Mouse (Mus musculus) intestine, postnatal 0 days (tissue): Measurements from ENCODE around the gene Becn1. TPM values are rescaled to one million over a fixed set of nuclear protein-coding genes. Genes with fewer than 3 reads are reported as not detected.
A peak's percentile ranks its signal among the peaks of the same experiment; 100 is the strongest.

Source experiments
- ATAC-seq: fragments of 200-750 bp; cut with Nextera tagmentation; 2 replicates; pipeline ENCODE4 v1.8.0; 2017; ENCODE audit warnings: mild to moderate bottlenecking, moderate TSS enrichment, moderate library complexity
- H3K27ac ChIP-seq: fragments of 300-500 bp; sonication (generic); 2 replicates; pipeline ENCODE4 v1.5.1; 2014; ENCODE audit warnings: mild to moderate bottlenecking, low read depth, low read length, moderate library complexity
- H3K27me3 ChIP-seq: fragments of 300-500 bp; sonication (generic); replicated peaks from 2 replicates; pipeline ENCODE4 v1.6.1; 2014; ENCODE audit warnings: low read length, mixed read lengths; ENCODE audit not compliant: control insufficient read depth, insufficient read depth
- H3K36me3 ChIP-seq: fragments of 300-500 bp; sonication (generic); 2 replicates; pipeline ENCODE4 v1.6.1; 2014; ENCODE audit warnings: mild to moderate bottlenecking, moderate library complexity; ENCODE audit not compliant: control insufficient read depth, insufficient read depth
- H3K4me1 ChIP-seq: fragments of 300-500 bp; sonication (generic); replicated peaks from 2 replicates; pipeline ENCODE4 v1.6.1; 2014; ENCODE audit warnings: antibody characterized with exemption, low read length, mixed read lengths; ENCODE audit not compliant: control insufficient read depth, insufficient read depth
- H3K4me2 ChIP-seq: fragments of 300-500 bp; sonication (generic); replicated peaks from 2 replicates; pipeline ENCODE4 v1.6.1; 2014; ENCODE audit warnings: low read depth, mild to moderate bottlenecking, moderate library complexity
- H3K4me3 ChIP-seq: fragments of 300-500 bp; sonication (generic); 2 replicates; pipeline ENCODE4 v1.5.1; 2014; ENCODE audit warnings: low read depth, low read length
- H3K9ac ChIP-seq: fragments of 300-500 bp; sonication (generic); 2 replicates; pipeline ENCODE4 v1.6.1; 2014; ENCODE audit warnings: mild to moderate bottlenecking, low read depth, low read length
- H3K9me3 ChIP-seq: fragments of 300-500 bp; sonication (generic); 2 replicates; pipeline ENCODE4 v1.6.1; 2016; ENCODE audit warnings: mixed run types; ENCODE audit not compliant: control insufficient read depth
- CTCF ChIP-seq: sonication (generic); IDR thresholded peaks from 2 replicates; pipeline ENCODE4 v1.5.1; 2016; ENCODE audit warnings: low read depth, mild to moderate bottlenecking, control low read depth, antibody characterized with exemption, moderate library complexity
- WGBS: fragments of 180-500 bp; shearing (Covaris S2); extraction: QIAGEN DNeasy Blood & Tissue Kit; methylation state at CpG from one replicate; pipeline ENCODE4 v1.1.7; 2014; 5-methylcytosine and 5-hydroxymethylcytosine counted together
- polyA plus RNA-seq: library from polyadenylated mRNA; unstranded; fragments of >200 nt; fragmentation: Nextera tagmentation; extraction: Ambion mirVana; gene quantifications from 2 replicates; pipeline ENCODE4 v1.2.1, GENCODE M21; 2015

Becn1 gene
- polyA plus RNA-seq, 1 experiment from 2014 or later: 117 TPM

DNA sequence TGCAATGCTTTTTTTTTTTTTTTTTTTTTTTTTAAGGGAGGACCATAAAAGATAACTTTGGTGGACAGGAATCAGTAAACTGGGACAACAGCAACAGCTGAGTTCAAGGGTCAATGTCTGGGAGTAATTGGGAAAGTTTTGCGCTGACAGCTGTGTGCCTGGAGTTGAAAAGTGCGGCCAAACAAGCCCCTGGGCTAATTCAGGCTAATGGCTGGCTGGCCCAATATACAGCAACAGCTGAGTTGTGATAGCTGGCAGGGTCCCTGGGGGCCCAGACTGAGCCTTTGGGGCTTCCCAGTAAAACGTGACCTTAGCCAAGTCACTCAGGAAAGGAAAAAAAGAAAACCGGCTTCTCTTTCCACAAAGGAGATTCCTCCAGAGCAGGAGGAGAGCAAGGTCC lies 57.0 kb downstream of the Becn1 start:
- no peak for TF ChIP-seq CTCF
- Histone ChIP-seq H3K36me3 (no peaks in the 10 kb centered on the region), H3K27me3 (no peaks in the 10 kb centered on the region; the same call in 1 of the 2 replicates), H3K4me2 (peak overlapping the region; percentile 91; the same call in 1 of the 2 replicates), H3K4me3 (no peak overlapping the region), H3K9ac (no peak overlapping the region), H3K4me1 (no peaks in the 10 kb centered on the region), H3K27ac (0 out of 2 replicates have a peak overlapping the region, but pooled peaks have one; percentile 68), H3K9me3 (no peaks in the 10 kb centered on the region)
- 41% methylated on average over 4 of the region's 4 CpGs for WGBS
- no peak for ATAC-seq

DNA sequence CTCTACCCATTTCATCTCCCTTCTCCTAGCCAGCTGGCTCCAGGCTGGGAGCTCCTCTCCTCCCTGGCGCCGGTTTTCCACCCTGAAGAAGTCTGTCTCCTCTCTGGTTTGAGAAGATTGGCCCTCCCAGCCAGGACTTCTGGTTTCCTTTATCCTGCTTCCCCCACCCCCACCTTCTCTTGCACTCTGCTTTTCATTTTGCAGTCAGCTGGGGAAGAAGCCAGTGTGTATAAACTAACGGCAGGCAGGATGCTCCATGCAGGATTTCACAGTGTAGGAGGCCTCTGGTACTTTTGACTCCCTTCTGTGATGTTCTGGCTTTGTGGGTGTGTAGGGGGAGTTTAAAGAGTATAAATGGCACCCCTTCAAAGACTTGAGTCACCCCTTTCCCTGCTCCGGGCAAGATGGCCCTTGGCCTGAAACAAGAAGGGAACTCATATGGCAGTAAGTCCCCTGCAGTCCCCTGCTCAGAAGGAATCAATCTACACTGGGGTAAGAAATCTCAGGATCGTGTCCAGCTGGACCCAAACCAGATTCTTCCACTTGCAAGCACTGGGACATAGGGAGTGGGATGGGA lies 63.9 kb downstream of the Becn1 start:
- Histone ChIP-seq H3K27me3 (no peaks in the 10 kb centered on the region), H3K27ac (peak overlapping the region; percentile 35; the same call in 1 of the 2 replicates), H3K9ac (no peak overlapping the region), H3K4me1 (no peaks in the 10 kb centered on the region), H3K36me3 (no peaks in the 10 kb centered on the region), H3K9me3 (no peaks in the 10 kb centered on the region), H3K4me3 (no peak overlapping the region), H3K4me2 (no peak overlapping the region)
- ATAC-seq: no peak
- TF ChIP-seq CTCF: no peak
- 46% methylated on average over 5 of the region's 5 CpGs for WGBS

- H3K27me3 ChIP-seq: no peaks in the 10 kb centered on the region
- no peak overlapping the region for H3K4me3 ChIP-seq
- no peaks in the 10 kb centered on the region for H3K36me3 ChIP-seq
- H3K9ac ChIP-seq: no peak overlapping the region
- no peak for ATAC-seq
- H3K27ac ChIP-seq: no peak overlapping the region
- no peaks in the 10 kb centered on the region for H3K4me1 ChIP-seq
- no peak overlapping the region for H3K4me2 ChIP-seq
- 96% methylated on average over 5 of the region's 5 CpGs for WGBS
- H3K9me3 ChIP-seq: no peaks in the 10 kb centered on the region
- TF ChIP-seq CTCF: no peak
Measured at GRCm38 (mm10) chr11:101236782-101237181, 65.3 kb downstream of the Becn1 start.

Other genes starting within 250 kb of the Becn1 start
- 25.6 and 25.8 TPM in 2 replicates for gene Naglu, start 232.3 kb downstream of the Becn1 start, polyA plus RNA-seq
- gene Hsd17b1, start 223.9 kb downstream of the Becn1 start, polyA plus RNA-seq: 0.08 TPM in 1 of 2 replicates, not detected in the other
- 28.0 TPM in 2 replicates for gene Coasy, start 219.7 kb downstream of the Becn1 start, polyA plus RNA-seq
- 93.3 and 96.4 TPM in 2 replicates for gene Mlx, start 215.0 kb downstream of the Becn1 start, polyA plus RNA-seq
- gene Psmc3ip, start 206.8 kb downstream of the Becn1 start, polyA plus RNA-seq: 9.1 and 10.5 TPM in 2 replicates
- 10.3 and 12.3 TPM in 2 replicates for gene Retreg3, start 182.4 kb downstream of the Becn1 start, polyA plus RNA-seq
- gene Tubg1, start 182.3 kb downstream of the Becn1 start, polyA plus RNA-seq: 20.0 and 20.6 TPM in 2 replicates
- gene Tubg2, start 146.4 kb downstream of the Becn1 start, polyA plus RNA-seq: 2.5 and 2.8 TPM in 2 replicates
- 5.2 and 6.0 TPM in 2 replicates for gene Cntnap1, start 131.8 kb downstream of the Becn1 start, polyA plus RNA-seq
- gene Plekhh3, start 130.9 kb downstream of the Becn1 start, polyA plus RNA-seq: 7.7 and 7.8 TPM in 2 replicates
- 0.13 and 0.22 TPM in 2 replicates for gene Ccr10, start 126.8 kb downstream of the Becn1 start, polyA plus RNA-seq
- 9.8 and 10.8 TPM in 2 replicates for gene Ezh1, start 75.8 kb downstream of the Becn1 start, polyA plus RNA-seq
- gene Ramp2, start 56.3 kb downstream of the Becn1 start, polyA plus RNA-seq: 67.7 and 74.7 TPM in 2 replicates
- 148 and 157 TPM in 2 replicates for gene Vps25, start 48.6 kb downstream of the Becn1 start, polyA plus RNA-seq
- 4.6 and 4.7 TPM in 2 replicates for gene Wnk4, start 41.7 kb downstream of the Becn1 start, polyA plus RNA-seq
- 0.26 and 0.47 TPM in 2 replicates for gene Cntd1, start 23.3 kb downstream of the Becn1 start, polyA plus RNA-seq
- 255 and 276 TPM in 2 replicates for gene Coa3, start 23.2 kb downstream of the Becn1 start, polyA plus RNA-seq
- 59.5 and 60.2 TPM in 2 replicates for gene Psme3, start 13.9 kb upstream of the Becn1 start, polyA plus RNA-seq
- 0.34 and 0.41 TPM in 2 replicates for gene Aoc2, start 22.8 kb upstream of the Becn1 start, polyA plus RNA-seq
- 3.7 and 4.4 TPM in 2 replicates for gene Aoc3, start 28.3 kb upstream of the Becn1 start, polyA plus RNA-seq
- gene G6pc, start 65.3 kb upstream of the Becn1 start, polyA plus RNA-seq: 54.3 and 63.3 TPM in 2 replicates
- 27.0 and 28.9 TPM in 2 replicates for gene Aarsd1, start 115.3 kb upstream of the Becn1 start, polyA plus RNA-seq
- 2.2 and 2.9 TPM in 2 replicates for gene Gm27029, start 122.5 kb upstream of the Becn1 start, polyA plus RNA-seq
- 12.0 and 13.1 TPM in 2 replicates for gene Rundc1, start 122.8 kb upstream of the Becn1 start, polyA plus RNA-seq
- gene Ptges3l, start 123.0 kb upstream of the Becn1 start, polyA plus RNA-seq: 7.0 and 7.8 TPM in 2 replicates
- gene Rpl27, start 140.0 kb upstream of the Becn1 start, polyA plus RNA-seq: 240 and 241 TPM in 2 replicates
- gene Ifi35, start 146.1 kb upstream of the Becn1 start, polyA plus RNA-seq: 100 and 102 TPM in 2 replicates
- gene Rnd2, start 162.7 kb upstream of the Becn1 start, polyA plus RNA-seq: 27.8 and 31.9 TPM in 2 replicates
- gene Vat1, start 163.9 kb upstream of the Becn1 start, polyA plus RNA-seq: 94.5 and 95.6 TPM in 2 replicates
- gene Brca1, start 249.7 kb upstream of the Becn1 start, polyA plus RNA-seq: 2.3 and 3.3 TPM in 2 replicates
- gene Nbr1, start 249.9 kb upstream of the Becn1 start, polyA plus RNA-seq: 44.5 and 54.1 TPM in 2 replicates